Mouse (Mus musculus) layer of hippocampus, adult 18-20 months (tissue): ENCODE results near the gene Gm49383. TPM values are rescaled to one million over a fixed set of nuclear protein-coding genes. Genes with fewer than 3 reads are reported as not detected.
"Not testable (repeated sequence)": the region's sequence is repeated elsewhere in the genome, so short reads cannot be mapped to it uniquely, and the experiment has no call there.

Experiments used
- DNase-seq, 2 experiments: peaks; one replicate each; pipeline ENCODE4 v3.0.0; 2022; ENCODE audit warnings: low spot score in 2 of 2
- microRNA-seq, 2 experiments: library from miRNA; unstranded; fragments of <30 nt; microRNA quantifications; one replicate each; pipeline ENCODE4 v1.2.0; 2021
- total RNA-seq, 2 experiments: library from RNA; stranded (reverse); gene quantifications; 2 replicates each; pipeline ENCODE4 v1.2.3; 2021

Gm49383 gene
- total RNA-seq, 2 experiments from 2014 or later: 5.0 to 5.4 TPM

DNA sequence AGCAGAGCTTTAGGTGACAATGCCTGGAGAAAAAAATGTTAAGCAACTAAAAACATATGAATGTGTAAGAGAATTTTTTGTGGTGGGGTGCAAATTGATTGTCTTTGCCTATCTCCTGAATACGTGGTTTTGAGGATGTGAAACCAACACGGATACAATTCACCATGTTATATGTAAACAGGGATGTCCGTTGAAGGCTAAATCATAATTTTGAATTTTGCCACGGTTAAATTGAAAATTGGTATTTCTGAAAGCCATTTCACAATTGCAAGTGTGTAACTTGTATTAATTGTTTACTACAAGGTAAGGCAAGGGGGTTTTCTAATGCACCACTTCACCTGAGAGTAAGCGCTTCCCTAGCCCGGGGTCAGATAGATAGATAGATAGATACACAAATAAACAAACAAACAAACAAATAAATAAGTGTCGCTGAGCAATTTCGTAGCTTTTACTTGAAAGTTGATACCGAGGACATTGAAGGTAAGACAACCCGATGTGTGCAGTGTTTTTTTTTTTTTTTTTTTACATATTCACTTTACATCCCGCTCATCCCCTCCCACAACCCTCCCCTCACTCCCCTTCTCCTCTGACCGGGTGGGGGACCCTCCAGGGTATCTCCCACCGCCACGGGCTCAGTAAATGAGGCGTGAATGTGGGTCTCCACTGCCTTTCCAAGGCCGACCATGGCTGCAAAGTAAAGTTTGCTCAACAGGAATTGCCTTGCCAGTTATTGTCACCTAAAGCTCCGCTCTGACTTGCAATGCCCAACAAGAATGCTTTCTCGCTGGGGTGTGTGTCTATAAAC lies 29.0 kb downstream of the Gm49383 start:
- no peak for DNase-seq

DNA sequence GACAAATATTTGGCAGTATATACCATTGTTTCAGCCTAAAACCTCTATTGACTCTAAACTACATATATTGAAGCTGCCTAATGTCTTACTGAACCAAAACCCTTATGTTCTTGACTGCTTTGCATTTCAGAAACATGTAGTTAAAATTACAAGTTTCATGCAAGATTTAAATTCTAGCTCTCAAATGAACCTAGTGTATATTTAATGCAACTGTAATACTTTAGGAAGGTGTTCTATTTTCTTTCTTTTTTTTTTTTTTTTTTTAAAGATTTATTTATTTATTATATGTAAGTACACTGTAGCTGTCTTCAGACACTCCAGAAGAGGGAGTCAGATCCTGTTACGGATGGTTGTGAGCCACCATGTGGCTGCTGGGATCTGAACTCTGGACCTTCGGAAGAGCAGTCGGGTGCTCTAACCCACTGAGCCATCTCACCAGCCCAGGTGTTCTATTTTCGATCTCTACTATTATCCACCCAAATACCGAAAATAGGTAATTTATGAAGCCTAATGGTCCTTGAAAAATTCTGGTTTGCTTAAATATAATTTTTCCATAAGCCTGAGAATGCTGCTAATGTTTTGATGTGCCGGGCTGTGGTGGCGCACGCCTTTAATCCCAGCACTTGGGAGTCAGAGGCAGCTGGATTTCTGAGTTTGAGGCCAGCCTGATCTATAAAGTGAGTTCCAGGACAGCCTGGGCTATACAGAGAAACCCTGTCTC lies 29.9 kb downstream of the Gm49383 start:
- not testable (repeated sequence) for DNase-seq

DNA sequence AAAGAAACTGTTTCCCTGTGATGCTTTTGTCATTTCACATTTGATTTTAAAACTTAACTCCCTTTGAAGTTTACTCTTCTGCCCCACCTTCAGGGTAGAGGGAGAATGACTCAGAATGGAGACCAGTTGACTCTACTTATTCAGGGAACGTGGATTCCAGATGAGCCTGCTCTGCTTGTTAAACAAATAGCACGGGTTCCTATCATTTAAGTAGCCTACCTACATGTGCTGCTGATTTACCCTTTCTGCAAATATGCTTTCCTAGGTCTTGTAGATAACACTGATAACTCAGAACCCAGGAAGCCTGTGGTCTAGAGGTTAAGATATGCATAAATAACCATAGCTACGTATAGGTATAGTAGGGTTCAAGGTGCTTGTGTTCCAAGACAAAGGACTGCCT lies 32.0 kb downstream of the Gm49383 start:
- DNase-seq: no peak

DNA sequence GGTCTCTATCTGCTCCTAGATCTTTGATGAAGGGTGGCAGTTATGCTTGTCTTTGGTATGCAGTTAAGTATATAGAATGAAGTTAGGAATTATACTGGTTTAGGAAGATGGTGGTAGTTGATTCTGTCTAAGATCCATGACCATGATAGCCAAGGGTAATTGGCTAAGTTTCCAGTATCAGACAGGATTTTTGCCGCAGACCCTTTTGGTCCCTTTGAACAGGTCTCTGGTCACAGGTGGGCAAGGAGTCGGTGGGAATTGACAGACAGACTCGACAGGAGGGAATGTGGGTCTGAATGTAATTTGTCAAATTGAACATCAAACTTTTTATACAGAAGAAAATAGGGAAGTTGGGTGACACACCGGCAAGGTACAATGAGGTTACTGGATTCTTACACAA lies 33.3 kb downstream of the Gm49383 start:
- DNase-seq: not testable (repeated sequence)

DNA sequence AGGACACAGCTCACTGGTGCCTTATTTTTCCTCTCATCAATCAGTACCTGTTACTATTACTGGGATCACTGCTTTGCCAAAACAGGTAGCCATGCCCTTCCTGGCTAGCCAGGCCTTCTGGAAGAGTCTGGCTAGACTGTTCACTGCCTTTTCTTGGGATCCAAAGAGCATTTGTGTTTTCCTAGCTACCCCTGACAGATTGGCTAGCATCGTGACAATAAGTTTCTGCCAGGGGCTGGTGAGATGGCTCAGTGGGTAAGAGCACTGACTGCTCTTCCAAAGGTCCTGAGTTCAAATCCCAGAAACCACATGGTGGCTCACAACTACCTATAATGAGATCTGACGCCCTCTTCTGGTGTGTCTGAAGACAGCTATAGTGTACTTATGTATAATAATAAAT lies 36.2 kb downstream of the Gm49383 start:
- not testable (repeated sequence) for DNase-seq

DNA sequence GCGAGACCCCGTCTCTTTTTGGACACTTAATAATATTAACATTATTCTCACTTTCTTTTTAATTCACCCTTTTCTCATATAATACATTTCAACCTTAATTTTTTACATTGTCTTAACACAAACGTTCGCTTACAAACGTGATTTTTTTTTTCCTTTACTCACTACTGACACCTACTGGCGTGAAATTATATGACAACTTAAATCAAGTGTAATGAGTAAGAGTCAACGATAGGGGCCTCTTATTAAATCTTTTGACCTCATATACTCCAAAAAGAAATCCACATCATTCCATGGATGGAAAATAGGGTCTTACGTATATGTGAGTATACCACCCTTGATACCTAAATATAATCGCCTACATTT lies 37.3 kb downstream of the Gm49383 start:
- DNase-seq: peak in 1 of 2 experiments; percentile 42

DNA sequence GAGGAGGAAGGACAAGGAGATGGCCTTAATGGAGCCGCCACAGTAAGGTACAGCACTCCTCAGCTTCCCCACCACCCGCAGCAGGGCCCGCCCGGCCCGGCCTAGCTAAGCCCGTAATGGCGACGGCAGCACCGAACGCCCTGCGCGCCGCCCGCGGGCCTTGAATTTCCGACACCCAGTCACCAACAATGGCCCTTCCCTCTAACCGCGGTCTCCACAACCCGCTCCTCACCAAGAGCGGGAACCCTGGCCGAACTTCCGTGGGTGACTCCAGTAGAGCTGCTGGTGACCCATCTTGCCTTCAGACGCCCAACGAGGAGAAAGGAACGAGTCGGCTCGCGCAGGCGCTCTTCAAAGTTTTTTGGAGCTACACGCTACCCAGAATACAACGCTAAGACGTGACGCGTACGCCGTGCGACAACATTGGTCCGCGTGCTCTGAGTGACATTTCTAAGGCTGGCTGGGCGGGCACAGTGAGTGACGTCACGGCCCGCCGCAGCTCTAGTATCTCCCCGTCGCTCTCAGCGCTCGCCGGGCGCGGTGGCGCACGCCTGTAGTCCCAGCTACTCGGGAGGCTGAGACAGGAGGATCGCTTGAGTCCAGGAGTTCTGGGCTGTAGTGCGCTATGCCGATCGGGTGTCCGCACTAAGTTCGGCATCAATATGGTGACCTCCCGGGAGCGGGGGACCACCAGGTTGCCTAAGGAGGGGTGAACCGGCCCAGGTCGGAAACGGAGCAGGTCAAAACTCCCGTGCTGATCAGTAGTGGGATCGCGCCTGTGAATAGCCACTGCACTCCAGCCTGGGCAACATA lies 37.9 kb downstream of the Gm49383 start, which contains the start of gene Rps29:
Gene Rps29 (minus strand): TSS at position 422 of the 813 bp plus-strand sequence.
- DNase-seq: peak; percentile 99

DNA sequence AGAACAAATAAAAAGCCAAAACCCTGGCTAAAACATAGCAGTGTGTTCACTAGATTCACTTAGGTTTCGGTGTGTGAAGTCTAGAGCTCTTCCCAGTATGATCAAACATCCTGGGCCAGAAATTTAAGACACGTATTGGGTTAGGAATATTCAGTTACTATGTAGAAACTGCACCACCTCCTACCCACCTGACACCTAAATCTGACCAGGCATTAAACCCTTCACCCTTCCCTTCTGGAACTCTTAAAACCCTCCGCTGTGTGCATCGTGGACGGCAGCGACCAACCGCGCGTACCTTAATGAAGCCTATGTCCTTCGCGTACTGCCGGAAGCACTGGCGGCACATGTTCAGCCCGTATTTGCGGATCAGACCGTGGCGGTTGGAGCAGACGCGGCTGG lies 38.5 kb downstream of the Gm49383 start:
- no peak for DNase-seq

DNA sequence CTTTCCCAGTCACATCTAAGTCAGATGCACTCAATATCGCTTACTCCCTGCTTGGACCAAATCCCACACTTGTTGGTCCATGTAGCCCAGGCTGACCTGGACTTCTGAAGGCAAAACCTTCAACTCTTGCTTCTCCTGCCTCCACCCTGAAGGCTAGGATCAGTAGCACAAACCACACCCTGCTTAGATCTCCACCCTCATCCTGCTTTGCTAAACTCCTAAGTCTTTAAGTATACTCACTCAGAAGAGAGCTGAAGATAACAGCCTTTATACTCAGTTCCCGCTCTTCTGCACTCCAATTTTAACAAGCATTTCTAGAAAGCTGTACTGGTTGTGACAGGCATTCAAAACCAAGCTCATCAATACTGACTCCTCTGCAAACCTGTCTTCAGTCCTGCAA lies 39.8 kb downstream of the Gm49383 start:
- DNase-seq: no peak

DNA sequence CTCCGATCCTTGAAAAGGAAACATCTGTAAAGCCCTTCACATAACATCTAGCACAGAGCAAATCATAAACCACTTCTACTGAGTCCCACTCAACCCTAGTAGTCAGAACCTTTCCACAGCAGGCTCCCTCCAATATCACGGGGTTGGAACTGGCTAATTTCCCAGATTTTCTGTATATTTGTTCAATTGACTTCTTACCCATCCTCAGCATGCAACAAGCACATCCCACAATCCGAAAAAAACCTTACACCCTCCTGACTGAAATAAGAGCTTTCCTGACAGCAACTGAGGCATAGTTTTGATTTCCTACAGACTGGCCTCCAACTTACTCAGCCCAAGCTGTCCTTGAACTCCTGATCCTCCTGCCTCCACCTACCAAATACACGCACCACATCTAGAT lies 40.5 kb downstream of the Gm49383 start:
- DNase-seq: no peak

DNA sequence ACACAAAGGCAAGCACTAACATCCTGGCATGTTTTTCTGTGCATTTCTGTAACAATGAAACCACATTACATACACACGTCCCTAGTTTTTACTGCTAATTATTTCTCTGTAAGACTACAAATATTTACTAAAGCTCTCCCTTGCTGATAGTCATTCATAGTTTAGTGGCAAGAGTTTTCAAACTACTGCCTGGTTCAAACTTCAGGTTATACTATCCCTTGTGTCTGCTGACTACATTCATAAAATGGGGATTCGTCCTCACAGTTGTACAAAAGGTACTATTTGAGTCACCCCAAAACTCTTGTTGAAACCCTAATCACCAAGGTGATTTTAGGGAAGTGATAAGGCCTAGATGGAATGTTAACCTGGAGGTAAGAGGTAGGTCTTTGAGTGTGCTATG lies 41.0 kb downstream of the Gm49383 start:
- no peak for DNase-seq

DNA sequence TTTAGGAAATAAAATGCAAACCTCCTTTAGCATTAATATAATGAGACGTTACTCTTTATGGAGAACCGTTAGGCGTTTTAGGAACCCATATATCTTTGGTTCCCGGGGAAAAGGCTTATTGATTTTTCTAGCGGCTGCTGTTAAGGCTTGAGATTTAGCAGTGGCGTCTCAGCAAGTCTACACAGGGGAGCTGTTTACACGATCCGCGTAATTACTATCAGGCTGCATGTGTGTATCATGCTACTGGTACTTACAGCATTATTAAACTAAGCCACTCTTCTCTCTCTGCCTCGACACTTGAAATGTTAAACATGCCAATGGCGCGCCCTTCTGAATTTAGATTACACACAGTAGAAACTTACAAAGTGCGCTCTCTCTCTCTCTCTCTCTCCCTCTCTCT lies 46.9 kb downstream of the Gm49383 start:
- DNase-seq: no peak

DNA sequence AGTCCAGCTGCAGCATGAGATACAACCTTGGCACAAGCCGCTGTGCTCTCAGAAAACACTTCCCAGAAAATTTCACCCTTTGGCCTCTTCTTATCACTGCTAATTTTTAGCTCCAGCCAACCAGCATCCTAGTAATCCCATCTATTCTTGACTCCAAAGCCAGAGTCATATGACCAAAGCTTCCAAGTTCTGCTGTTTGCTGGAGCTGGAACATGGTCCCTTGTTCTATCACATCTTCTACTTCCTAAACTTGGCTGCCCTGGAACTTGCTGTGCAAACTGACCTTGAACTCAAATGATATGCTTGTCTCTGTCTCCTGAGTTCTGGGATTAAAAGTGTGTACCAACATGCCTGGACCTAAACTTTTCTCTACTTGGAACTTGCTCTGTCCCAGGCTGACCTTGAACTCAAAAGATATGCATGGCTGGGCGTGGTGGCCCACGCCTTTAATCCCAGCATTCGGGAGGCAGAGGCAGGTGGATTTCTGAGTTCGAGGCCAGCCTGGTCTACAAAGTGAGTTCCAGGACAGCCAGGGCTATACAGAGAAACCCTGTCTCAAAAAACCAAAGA lies 49.7 kb downstream of the Gm49383 start:
- no peak for DNase-seq

DNA sequence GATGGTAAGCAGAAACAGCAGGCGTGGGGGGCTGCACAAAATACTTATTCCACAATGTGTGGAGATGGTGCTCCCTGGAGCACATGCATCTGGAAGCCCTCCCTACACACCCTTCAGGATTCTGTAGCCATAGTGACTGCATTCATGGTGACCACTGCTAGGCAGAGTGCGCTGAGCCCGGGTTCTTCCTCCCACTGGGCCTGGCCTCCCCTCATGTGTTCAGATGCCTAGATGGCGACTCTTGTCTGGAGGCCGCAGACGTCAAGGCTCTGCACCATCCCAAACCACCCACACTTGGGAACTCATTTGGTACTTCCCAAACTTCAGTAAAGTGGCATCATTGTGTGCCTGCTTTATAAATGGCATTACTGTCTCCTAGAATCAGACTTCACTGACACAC lies 53.4 kb downstream of the Gm49383 start:
- DNase-seq: no peak

DNA sequence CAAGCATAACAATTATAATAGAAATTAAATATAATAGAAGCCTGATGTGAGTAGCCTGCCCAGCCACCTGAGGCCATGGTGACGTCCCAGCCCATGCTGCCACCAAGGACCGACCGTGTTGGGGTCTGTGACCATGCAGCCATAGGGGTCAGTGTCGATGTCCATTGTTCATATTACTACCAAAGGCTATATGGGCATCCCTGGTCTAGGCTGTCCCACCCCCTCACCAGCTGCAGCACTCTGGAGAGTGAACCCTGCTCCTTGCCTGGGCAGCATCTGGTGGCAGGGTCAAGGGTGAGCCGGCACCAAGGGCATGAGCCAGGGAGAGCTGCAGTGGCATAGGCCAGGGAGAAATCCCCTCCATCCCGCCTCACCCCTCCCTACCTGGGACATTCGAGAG lies 57.1 kb downstream of the Gm49383 start:
- DNase-seq: no peak

DNA sequence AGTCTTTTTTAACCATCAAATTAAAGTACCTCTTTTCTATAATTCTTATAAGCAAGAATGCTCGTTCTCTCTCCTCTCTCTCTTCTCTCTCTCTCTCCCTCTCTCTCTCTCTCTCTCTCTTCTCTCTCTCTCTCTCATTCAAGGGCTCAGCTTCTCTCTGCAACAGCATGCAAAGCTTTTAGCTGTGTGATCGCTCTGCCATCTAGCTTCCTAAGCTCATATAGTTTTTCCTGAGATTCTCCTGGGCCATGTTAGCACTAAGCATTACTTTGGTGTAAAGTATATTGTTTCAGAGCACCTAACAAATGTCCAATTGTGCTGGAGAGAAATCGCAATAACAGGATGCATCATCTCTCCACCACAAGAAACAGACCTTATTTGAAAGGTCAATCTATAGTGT lies 57.7 kb downstream of the Gm49383 start:
- DNase-seq: no peak

Small RNAs within 50 kb of the gene (microRNA-seq; reads per million reads assigned to microRNA genes)
- gene Gm47287 (0 reads per million in 2 experiments), gene Gm47295 (1.7 to 2.5 reads per million in 2 experiments)

Other genes with a start within 250 kb of the Gm49383 start
- gene Rps29, start 37.9 kb downstream of the Gm49383 start, total RNA-seq: 1,000 to 10,000 TPM; 1,313 to 1,405 TPM
- gene Lrr1, start 28.3 kb downstream of the Gm49383 start, total RNA-seq: not detected
- 100 to 1,000 TPM; 188 to 192 TPM for gene Rpl36al, start 13.0 kb downstream of the Gm49383 start, total RNA-seq
- 10 to 100 TPM; 25.9 to 27.1 TPM for gene Mgat2, start 12.9 kb downstream of the Gm49383 start, total RNA-seq
- 1 to 10 TPM; 1.5 to 1.8 TPM for gene Dnaaf2, start 1.3 kb upstream of the Gm49383 start, total RNA-seq
- 1 to 10 TPM; 3.4 to 4.6 TPM for gene Gm49384, start 7.2 kb upstream of the Gm49383 start, total RNA-seq
- under 1 TPM; 0.20 to 0.28 TPM for gene Pole2, start 31.1 kb upstream of the Gm49383 start, total RNA-seq
- 10 to 100 TPM; 18.8 to 19.4 TPM for gene Klhdc1, start 44.1 kb upstream of the Gm49383 start, total RNA-seq
- gene Klhdc2, start 99.6 kb upstream of the Gm49383 start, total RNA-seq: 100 to 1,000 TPM; 120 to 125 TPM
- 10 to 100 TPM; 43.5 to 54.5 TPM for gene Nemf, start 160.1 kb upstream of the Gm49383 start, total RNA-seq
- gene Arf6, start 175.0 kb upstream of the Gm49383 start, total RNA-seq: 10 to 100 TPM; 47.2 to 49.9 TPM
- gene Gm9887, start 175.4 kb upstream of the Gm49383 start, total RNA-seq: not detected